Mouse (Mus musculus) heart, adult 2 months (tissue): ENCODE data around the gene Hist1h2af.

Source experiments
- CTCF ChIP-seq: fragments of 200-600 bp; IDR thresholded peaks from 2 replicates; pipeline ENCODE4 v1.8.1; 2022; ENCODE audit warnings: antibody characterized with exemption, mild to moderate bottlenecking, moderate library complexity
- EP300 ChIP-seq: fragments of 200-500 bp; IDR thresholded peaks from 2 replicates; pipeline ENCODE4 v1.6.1; 2011; ENCODE audit warnings: low read depth, low read length, control low read depth; ENCODE audit not compliant: insufficient read depth
- POLR2A ChIP-seq: fragments of 200-500 bp; IDR thresholded peaks from 2 replicates; pipeline ENCODE4 v1.6.1; 2011; ENCODE audit warnings: mild to moderate bottlenecking, low read depth, low read length, control low read depth; ENCODE audit not compliant: insufficient read depth

DNA sequence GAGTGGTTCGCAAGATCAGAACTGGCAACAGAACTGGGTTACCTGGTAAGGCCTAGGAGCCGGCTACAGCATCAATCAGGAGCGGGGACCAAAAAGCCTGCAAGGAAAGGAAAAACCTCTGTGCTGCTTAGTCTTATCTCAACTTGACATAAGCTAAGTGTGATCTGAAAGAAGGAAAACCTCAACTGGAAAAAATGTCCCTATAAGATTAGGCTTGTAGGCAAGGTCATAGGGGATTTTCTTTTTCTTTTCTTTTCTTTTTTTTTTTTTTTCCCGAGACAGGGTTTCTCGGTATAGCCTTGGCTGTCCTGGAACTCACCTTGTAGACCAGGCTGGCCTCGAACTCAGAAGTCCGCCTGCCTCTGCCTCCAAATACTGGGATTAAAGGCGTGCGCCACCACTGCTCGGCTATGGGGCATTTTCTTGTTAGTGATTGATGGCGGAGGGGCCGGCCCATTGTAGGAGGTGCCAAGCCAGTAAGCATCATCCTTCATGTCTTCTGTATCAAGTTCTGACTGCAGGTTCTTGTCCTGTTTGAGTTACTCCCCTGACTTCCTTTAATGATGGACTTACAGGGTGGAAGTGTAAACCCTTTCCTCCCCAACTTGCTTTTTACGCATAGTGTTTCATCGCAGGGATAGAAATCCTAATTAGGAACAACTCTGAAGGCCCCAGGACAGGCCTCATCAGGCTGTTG is 26.7 kb upstream of the Hist1h2af start:
- no peak for TF ChIP-seq CTCF
- no peak for TF ChIP-seq EP300
- no peak for TF ChIP-seq POLR2A
